Mouse (Mus musculus) spleen, adult 2 months (tissue): ENCODE measurements around the gene Ifna6.

Experiments
- CTCF ChIP-seq: fragments of 200-500 bp; IDR thresholded peaks from 2 replicates; pipeline ENCODE4 v1.5.1; 2011; ENCODE audit warnings: mild to moderate bottlenecking, inconsistent platforms; ENCODE audit not compliant: insufficient read depth, insufficient read length, insufficient replicate concordance; ENCODE audit errors: extremely low read depth
- POLR2A ChIP-seq: fragments of 200-500 bp; IDR thresholded peaks from 2 replicates; pipeline ENCODE4 v1.6.1; 2011; ENCODE audit warnings: low read depth, low read length, inconsistent platforms

GRCm38 (mm10) chr4:88841438-88841911 is 14.3 kb downstream of the Ifna6 start, which contains the start of gene Ifna4:
- TF ChIP-seq POLR2A (no peak), CTCF (no peak)
